Mouse (Mus musculus) kidney, postnatal 0 days (tissue): ENCODE data around the gene Cd86. TPM values are rescaled to one million over a fixed set of nuclear protein-coding genes. Genes with fewer than 3 reads are reported as not detected.

Experiments
- ATAC-seq: fragments of 200-750 bp; cut with Nextera tagmentation; replicated peaks from 2 replicates; pipeline ENCODE4 v1.8.0; 2017; ENCODE audit warnings: low read depth, moderate number of reproducible peaks, moderate TSS enrichment, moderate library complexity; ENCODE audit not compliant: low FRiP score
- DNase-seq: peaks from one replicate; pipeline ENCODE4 v3.0.0-alpha.2; 2016; ENCODE audit warnings: low spot score
- H3K27ac ChIP-seq: fragments of 300-500 bp; sonication (generic); 2 replicates; pipeline ENCODE4 v1.5.1; 2014; ENCODE audit warnings: mild to moderate bottlenecking
- H3K27me3 ChIP-seq: fragments of 300-500 bp; sonication (generic); 2 replicates; pipeline ENCODE4 v1.6.1; 2014; ENCODE audit warnings: low read length, mixed read lengths; ENCODE audit not compliant: insufficient read depth
- H3K36me3 ChIP-seq: fragments of 300-500 bp; sonication (generic); 2 replicates; pipeline ENCODE4 v1.6.1; 2014; ENCODE audit warnings: low read length, mixed read lengths; ENCODE audit not compliant: insufficient read depth
- H3K4me1 ChIP-seq: fragments of 300-500 bp; sonication (generic); replicated peaks from 2 replicates; pipeline ENCODE4 v1.6.1; 2014; ENCODE audit warnings: antibody characterized with exemption, low read length, mixed read lengths; ENCODE audit not compliant: insufficient read depth
- H3K4me2 ChIP-seq: fragments of 300-500 bp; sonication (generic); 2 replicates; pipeline ENCODE4 v1.6.1; 2014; ENCODE audit warnings: mild to moderate bottlenecking, low read length, moderate library complexity, mixed read lengths
- H3K4me3 ChIP-seq: fragments of 300-500 bp; sonication (generic); replicated peaks from 2 replicates; pipeline ENCODE4 v1.5.1; 2014; ENCODE audit warnings: low read depth, low read length
- H3K9ac ChIP-seq: fragments of 300-500 bp; sonication (generic); 2 replicates; pipeline ENCODE4 v1.6.1; 2014; ENCODE audit warnings: low read depth, low read length
- H3K9me3 ChIP-seq: fragments of 300-500 bp; sonication (generic); replicated peaks from 2 replicates; pipeline ENCODE4 v1.6.1; 2016; ENCODE audit warnings: low read length, inconsistent platforms, mixed read lengths
- CTCF ChIP-seq: IDR thresholded peaks from 2 replicates; pipeline ENCODE4 v1.5.1; 2016; ENCODE audit warnings: antibody characterized with exemption, low read depth, mild to moderate bottlenecking, moderate library complexity
- WGBS: fragments of 180-500 bp; shearing (Covaris S2); extraction: QIAGEN DNeasy Blood & Tissue Kit; methylation state at CpG from one replicate; pipeline ENCODE4 v1.1.7; 2014; 5-methylcytosine and 5-hydroxymethylcytosine counted together
- polyA plus RNA-seq: library from polyadenylated mRNA; unstranded; fragments of >200 nt; fragmentation: Nextera tagmentation; extraction: Ambion mirVana; gene quantifications from 2 replicates; pipeline ENCODE4 v1.2.1, GENCODE M21; 2015

Gene Cd86
- polyA plus RNA-seq, 1 experiment from 2014 or later = 1.4 TPM

DNA sequence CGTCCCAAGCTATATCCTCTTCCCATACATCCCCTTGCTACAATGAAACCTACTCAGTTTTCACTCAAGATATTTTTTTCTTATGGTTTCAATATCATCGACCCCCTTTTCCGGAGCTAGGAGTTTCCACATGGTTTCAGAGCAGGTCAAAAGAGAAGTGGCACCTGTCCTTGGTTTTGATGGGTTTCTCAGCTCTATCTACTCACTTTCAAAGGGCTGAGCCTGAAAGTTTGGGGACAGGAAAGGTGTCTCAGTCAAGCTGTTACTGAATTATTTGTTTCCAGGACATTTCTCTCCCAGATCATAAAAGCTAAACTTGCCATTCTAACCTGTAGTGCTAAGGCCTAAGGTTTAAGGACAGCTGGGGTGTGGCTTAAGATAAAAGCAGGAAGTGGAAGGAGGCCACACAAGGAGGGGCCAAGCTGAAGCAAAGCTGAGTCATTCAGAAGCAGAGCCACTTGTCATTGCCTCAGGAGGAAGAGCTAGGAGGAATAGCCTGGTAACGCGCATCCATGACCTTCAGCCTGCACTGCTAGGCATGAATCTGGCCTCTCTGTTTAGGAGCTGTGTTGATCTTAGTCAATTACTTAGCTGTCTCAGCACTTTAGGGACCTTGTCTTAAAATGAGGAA, 39.2 kb downstream of the Cd86 start:
- 80% methylated on average over 5 of the region's 5 CpGs for WGBS
- TF ChIP-seq CTCF = no peak
- Histone ChIP-seq H3K27ac (no peak overlapping the region), H3K4me1 (no peaks in the 10 kb centered on the region), H3K27me3 (no peaks in the 10 kb centered on the region), H3K4me3 (no peak overlapping the region), H3K36me3 (no peaks in the 10 kb centered on the region), H3K4me2 (no peak overlapping the region), H3K9me3 (no peaks in the 10 kb centered on the region), H3K9ac (no peak overlapping the region)
- DNase-seq (no peak), ATAC-seq (no peak)

DNA sequence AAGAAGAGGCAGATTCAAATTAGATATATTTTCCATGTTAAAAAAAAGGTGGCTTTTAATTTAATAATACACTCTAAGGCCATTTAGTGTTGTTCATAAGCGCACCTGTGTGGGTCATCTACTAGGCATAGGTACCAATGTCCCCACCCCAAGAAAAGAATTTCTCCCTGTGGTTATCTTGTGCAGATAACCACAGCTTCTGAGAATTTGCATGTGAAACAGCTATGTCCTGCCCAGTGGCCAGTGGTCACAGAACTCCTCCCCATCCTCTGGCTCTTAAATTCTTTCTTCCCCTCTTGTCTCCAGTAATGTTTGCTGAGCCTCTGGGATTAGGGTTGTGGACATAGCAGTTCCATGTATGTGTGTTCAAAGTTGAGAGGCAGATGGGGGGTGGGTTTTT, 40.0 kb downstream of the Cd86 start:
- ATAC-seq (no peak), DNase-seq (no peak)
- H3K4me3 ChIP-seq = no peak overlapping the region
- H3K9me3 ChIP-seq = no peaks in the 10 kb centered on the region
- no peak overlapping the region for H3K27ac ChIP-seq
- WGBS = 94% methylated on average over 1 of the region's 1 CpGs
- no peak for TF ChIP-seq CTCF
- H3K36me3 ChIP-seq = no peaks in the 10 kb centered on the region
- no peaks in the 10 kb centered on the region for H3K4me1 ChIP-seq
- H3K4me2 ChIP-seq = no peak overlapping the region
- H3K9ac ChIP-seq = no peak overlapping the region
- H3K27me3 ChIP-seq = no peaks in the 10 kb centered on the region

- H3K4me3 ChIP-seq = no peak overlapping the region
- TF ChIP-seq CTCF = peak; percentile 66
Observed at GRCm38 (mm10) chr16:36622320-36622719, 43.6 kb downstream of the Cd86 start.

GRCm38 (mm10) chr16:36621108-36621507, 44.8 kb downstream of the Cd86 start:
- TF ChIP-seq CTCF = no peak
- no peaks in the 10 kb centered on the region for H3K9me3 ChIP-seq
- no peaks in the 10 kb centered on the region for H3K36me3 ChIP-seq
- no peak for ATAC-seq
- H3K4me2 ChIP-seq = no peak overlapping the region
- no peak overlapping the region for H3K9ac ChIP-seq
- H3K27ac ChIP-seq = no peak overlapping the region
- WGBS = 72% methylated on average over 3 of the region's 3 CpGs
- no peak overlapping the region for H3K4me3 ChIP-seq
- no peaks in the 10 kb centered on the region for H3K27me3 ChIP-seq
- H3K4me1 ChIP-seq = no peaks in the 10 kb centered on the region
- DNase-seq = no peak

More at GRCm38 (mm10) chr16:36622320-36622719, 43.6 kb downstream of the Cd86 start:
- no peaks in the 10 kb centered on the region for H3K9me3 ChIP-seq
- H3K27ac ChIP-seq = no peak overlapping the region
- H3K4me2 ChIP-seq = no peak overlapping the region
- H3K9ac ChIP-seq = no peak overlapping the region
- H3K27me3 ChIP-seq = no peaks in the 10 kb centered on the region
- ATAC-seq (no peak), DNase-seq (peak; percentile 33)
- no peaks in the 10 kb centered on the region for H3K4me1 ChIP-seq
- H3K36me3 ChIP-seq = no peaks in the 10 kb centered on the region
- WGBS = 68% methylated on average over 3 of the region's 3 CpGs

GRCm38 (mm10) chr16:36613701-36614100, 52.2 kb downstream of the Cd86 start:
- no peak overlapping the region for H3K9ac ChIP-seq
- no peak overlapping the region for H3K4me3 ChIP-seq
- H3K27me3 ChIP-seq = no peaks in the 10 kb centered on the region
- no peak overlapping the region for H3K27ac ChIP-seq
- H3K4me2 ChIP-seq = no peak overlapping the region
- no peaks in the 10 kb centered on the region for H3K36me3 ChIP-seq
- no peaks in the 10 kb centered on the region for H3K9me3 ChIP-seq
- DNase-seq (no peak), ATAC-seq (no peak)
- WGBS = 81% methylated on average over 2 of the region's 2 CpGs
- TF ChIP-seq CTCF = no peak
- no peaks in the 10 kb centered on the region for H3K4me1 ChIP-seq

GRCm38 (mm10) chr16:36602632-36603031, 63.2 kb downstream of the Cd86 start:
- no peaks in the 10 kb centered on the region for H3K36me3 ChIP-seq
- no peak overlapping the region for H3K4me3 ChIP-seq
- no peak overlapping the region for H3K27ac ChIP-seq
- WGBS = 64% methylated on average over 3 of the region's 3 CpGs
- no peaks in the 10 kb centered on the region for H3K27me3 ChIP-seq
- H3K9me3 ChIP-seq = no peaks in the 10 kb centered on the region
- no peak overlapping the region for H3K4me2 ChIP-seq
- TF ChIP-seq CTCF = no peak
- H3K4me1 ChIP-seq = no peaks in the 10 kb centered on the region
- no peak for DNase-seq
- no peak for ATAC-seq
- no peak overlapping the region for H3K9ac ChIP-seq

GRCm38 (mm10) chr16:36598265-36598664, 67.6 kb downstream of the Cd86 start:
- H3K27ac ChIP-seq = no peak overlapping the region
- H3K4me2 ChIP-seq = no peak overlapping the region
- TF ChIP-seq CTCF = no peak
- no peak overlapping the region for H3K4me3 ChIP-seq
- 74% methylated on average over 4 of the region's 4 CpGs for WGBS
- H3K27me3 ChIP-seq = no peaks in the 10 kb centered on the region
- DNase-seq (no peak), ATAC-seq (no peak)
- no peak overlapping the region for H3K9ac ChIP-seq
- no peaks in the 10 kb centered on the region for H3K4me1 ChIP-seq
- no peaks in the 10 kb centered on the region for H3K9me3 ChIP-seq
- no peaks in the 10 kb centered on the region for H3K36me3 ChIP-seq
